Mouse (Mus musculus) gastrocnemius, postnatal 4 days (tissue): ENCODE measurements around the gene Asmt. TPM values are rescaled to one million over a fixed set of nuclear protein-coding genes. Genes with fewer than 3 reads are reported as not detected.

Experiments
- DNase-seq, 2 experiments: peaks; one replicate each; pipeline ENCODE4 v3.0.0; 2021 to 2022; ENCODE audit warnings: low spot score in 2 of 2, mixed read lengths in 2 of 2
- long read RNA-seq, 2 experiments: library from polyadenylated mRNA; stranded (forward); transcript quantifications; one replicate each; pipeline ENCODE4 v2.0.0; 2021
- total RNA-seq, 2 experiments: library from RNA; stranded (reverse); gene quantifications; 2 replicates each; pipeline ENCODE4 v1.2.3; 2021

Gene Asmt
- not detected for total RNA-seq
- long read RNA-seq, experiment 1, result 0 reads
- long read RNA-seq, experiment 2, result 0 reads

DNA sequence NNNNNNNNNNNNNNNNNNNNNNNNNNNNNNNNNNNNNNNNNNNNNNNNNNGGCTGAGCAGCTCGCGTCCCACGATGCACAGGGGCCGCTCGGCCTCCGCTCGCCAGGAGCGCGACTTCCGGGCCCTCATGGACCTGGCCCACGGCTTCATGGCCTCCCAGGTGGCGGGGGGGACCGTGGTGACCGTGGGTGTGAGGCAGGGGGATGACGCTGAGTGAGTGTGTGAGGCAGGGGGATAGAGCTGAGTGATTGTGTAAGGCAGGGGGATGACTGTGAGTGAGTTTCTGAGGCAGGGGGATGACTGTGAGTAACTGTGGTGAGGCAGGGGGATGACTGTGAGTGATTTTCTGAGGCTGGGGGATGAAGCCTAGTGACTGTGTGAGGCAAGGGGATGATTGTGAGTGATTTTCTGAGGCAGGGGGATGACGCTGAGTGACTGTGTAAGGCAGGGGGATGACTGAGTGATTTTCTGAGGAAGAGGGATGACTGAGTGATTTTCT is at the start of gene Asmt:
Gene Asmt, plus strand, starts transcription at position 51 of the 499 bp plus-strand sequence.
- DNase-seq, result peak in 1 of 2 experiments; percentile 17

DNA sequence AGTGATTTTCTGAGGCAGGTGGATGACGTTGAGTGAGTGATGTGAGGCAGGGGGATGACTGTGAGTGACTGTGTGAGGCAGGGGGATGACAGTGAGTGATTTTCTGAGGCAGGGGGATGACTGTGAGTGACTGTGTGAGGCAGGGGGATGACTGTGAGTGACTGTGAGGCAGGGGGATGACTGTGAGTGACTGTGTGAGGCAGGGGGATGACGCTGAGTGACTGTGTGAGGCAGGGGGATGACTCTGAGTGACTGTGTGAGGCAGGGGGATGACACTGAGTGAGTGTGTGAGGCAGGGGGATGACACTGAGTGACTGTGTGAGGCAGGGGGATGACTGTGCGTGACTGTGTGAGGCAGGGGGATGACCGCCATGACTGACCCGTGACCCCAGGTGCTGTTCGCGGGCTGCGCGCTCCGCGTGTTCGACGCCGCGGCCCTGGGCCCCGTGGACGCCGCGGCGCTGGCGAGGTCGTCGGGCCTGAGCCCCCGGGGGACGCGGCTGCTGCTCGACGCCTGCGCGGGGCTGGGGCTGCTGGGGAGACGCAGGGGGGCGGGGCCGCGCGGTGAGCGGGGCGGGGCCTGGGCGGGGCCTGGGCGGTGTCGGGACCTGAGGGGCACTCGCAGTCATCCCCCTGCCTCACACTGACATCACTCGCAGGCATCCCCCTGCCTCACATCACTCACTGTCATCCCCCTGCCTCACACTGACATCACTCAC is 948 bp downstream of the Asmt start:
- DNase-seq, result peak in 1 of 2 experiments; percentile 16

DNA sequence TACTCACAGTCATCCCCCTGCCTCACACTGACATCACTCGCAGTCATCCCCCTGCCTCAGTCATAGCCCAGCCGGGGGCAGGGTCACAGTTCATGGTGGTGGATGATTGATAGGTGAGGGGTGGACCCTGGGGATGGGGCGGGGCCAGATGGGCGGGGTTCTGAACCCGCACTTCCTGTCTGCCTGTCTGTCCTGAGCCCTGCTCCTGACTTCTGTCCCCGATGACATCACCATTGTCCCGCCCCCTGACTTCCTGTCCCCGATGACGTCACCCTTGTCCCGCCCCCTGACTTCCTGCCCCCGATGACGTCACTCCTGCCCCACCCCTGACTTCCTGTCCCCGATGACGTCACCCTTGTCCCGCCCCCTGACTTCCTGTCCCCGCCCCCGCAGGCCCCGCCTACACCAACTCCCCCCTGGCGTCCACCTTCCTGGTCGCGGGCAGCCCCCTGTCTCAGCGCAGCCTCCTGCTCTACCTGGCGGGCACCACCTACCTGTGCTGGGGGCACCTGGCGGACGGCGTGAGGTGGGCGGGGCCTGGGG is 1.9 kb downstream of the Asmt start:
- peak; percentile 31 to 33 for DNase-seq

DNA sequence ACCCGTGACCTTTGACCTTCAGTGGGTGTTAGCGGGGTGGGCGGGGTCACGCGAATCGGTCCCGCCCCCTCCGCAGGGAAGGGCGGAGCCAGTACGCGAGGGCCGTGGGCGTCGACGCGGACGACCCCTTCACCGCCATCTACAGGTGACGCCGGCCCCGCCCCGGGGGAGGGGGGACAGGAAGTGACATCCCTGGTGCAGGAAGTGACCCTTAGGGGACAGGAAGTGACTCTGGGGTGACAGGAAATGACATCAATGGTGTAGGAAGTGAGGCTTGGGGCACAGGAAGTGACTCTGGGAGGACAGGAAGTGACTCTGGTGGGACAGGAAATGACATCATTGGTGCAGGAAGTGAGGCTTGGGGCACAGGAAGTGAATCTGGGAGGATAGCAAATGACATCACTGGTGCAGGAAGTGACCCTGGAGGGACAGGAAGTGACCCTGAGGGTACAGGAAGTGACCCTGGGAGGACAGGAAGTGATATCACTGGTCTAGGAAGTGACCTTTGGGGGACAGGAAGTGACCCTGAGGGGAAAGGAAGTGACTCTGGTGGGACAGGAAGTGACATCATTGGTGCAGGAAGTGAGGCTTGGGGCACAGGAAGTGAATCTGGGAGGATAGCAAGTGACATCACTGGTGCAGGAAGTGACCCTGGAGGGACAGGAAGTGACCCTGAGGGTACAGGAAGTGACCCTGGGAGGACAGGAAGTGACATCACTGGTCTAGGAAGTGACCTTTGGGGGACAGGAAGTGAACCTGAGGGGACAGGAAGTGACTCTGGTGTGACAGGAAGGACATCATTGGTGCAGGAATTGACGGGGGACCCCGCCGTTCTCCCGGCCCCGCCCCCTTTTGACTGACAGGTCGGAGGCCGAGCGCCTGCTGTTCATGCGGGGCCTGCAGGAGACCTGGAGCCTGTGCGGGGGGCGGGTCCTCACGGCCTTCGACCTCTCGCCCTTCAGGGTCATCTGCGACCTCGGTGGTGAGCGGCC is 2.7 kb downstream of the Asmt start:
- DNase-seq, result peak in 1 of 2 experiments; percentile 26

DNA sequence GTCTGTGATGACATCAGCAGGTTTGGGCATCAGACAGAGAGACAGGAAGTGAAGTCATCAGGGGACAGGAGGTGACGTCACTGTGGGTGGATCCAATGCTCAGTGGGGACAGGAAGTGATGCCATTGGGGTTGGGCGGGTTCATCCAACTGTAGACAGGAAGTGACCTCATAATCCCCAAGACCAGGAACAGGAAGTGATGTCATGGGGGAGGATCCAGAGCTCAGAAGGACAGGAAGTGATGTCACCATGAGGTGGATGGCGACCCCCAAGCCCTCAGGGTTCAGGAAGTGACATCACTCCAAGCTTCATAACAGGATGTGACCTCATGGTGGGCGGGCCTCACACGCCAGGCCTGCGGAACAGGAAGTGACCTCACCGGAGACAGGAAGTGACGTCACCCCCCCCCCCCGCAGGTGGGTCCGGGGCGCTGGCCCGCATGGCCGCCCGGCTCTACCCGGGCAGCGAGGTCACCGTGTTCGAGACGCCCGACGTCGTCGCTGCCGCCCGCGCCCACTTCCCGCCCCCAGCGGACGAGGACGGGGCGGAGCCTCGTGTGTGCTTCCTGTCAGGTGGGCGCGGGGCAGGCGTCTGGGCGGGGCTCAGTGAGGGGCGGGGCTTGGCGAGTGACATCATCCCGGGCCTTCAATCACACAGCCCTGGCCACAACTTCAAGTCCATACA is 3.6 kb downstream of the Asmt start:
- DNase-seq, result peak in 1 of 2 experiments; percentile 15

DNA sequence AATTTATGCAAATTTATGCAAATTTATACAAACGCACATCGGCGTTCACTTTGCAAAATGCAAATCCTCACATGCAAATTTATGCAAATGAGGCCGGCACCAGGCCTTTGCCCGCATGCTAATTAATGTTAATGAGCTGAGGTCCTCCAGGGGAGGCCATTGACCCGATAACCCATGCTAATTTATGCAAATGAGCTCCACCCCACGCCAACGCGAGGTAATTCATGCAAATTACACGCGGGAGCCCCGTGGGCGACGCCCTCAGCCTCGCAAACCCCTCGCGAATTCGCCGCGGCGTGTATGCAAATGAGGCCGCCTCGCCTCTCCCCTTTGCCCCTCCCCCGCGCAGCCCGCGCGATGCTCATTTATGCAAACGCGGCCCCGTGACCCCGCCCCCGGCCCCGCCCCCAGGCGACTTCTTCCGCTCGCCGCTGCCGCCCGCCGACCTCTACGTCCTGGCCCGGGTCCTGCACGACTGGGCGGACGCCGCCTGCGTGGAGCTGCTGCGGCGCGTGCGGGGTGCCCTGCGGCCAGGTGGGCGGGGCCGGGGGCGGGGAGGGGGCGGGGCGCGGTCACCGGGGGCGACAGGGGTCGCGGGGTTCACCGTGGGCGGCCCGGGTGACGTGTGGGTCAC is 4.3 kb downstream of the Asmt start:
- peak in 1 of 2 experiments; percentile 13 for DNase-seq

DNA sequence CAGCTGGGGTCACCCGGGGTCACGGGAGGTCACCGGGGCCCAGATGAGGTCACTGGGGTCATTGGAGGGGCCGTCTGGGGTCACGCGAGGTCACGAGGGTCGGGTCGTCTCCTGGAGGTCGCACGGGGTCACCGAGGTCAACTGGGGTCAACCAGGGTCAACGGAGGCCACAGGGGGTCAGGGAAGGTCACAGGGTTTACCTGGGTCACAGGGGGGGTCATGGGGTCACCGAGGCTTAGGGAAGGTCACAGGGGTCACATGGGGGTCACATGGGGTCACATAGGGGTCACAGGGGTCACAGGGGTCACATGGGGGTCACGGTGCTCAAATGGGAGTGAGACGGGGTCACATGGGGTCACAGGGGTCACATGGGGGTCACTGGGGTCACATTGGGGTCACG is 4.8 kb downstream of the Asmt start:
- DNase-seq, result peak in 1 of 2 experiments; percentile 13

DNA sequence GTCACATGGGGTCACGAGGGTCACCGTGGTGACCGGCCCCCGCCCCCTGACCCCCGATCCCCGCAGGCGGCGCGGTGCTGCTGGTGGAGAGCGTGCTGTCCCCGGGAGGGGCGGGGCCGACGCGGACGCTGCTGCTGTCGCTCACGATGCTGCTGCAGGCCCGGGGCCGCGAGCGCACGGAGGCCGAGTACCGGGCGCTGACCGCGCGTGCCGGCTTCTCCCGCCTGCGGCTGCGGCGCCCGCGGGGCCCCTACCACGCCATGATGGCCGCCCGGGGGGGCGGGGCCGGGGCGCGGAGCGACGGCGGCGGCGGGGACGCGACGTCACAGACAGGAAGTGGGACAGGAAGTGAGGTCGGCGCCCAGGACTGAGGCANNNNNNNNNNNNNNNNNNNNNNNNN is 5.2 kb downstream of the Asmt start:
- peak in 1 of 2 experiments; percentile 15 for DNase-seq
